Mouse (Mus musculus): Measurements from ENCODE around the gene Rorc.

The Rorc gene

DNA sequence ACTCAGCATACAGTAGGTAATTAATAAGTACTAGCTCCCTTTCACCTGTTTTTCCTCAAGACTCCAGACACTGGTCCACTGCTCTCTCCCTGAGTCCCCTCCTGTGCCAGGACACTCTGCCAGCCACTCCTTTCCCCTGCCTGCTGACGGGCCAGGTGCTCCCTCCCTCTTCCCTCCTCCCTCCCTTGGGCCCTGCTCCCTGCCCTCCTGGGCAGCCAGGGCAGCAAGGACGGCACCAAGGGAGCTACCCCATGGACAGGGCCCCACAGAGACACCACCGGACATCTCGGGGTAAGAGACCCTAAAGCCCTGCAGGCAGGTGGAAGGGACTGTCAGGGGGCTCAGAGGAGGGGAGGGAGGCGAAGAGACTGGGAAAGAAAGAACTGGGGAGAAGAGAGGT lies at the start of gene Rorc:
Gene Rorc, plus strand, starts transcription at position 154 of the 400 bp plus-strand sequence.
- no peak for DNase-seq (ENCODE audit: low spot score)

DNA sequence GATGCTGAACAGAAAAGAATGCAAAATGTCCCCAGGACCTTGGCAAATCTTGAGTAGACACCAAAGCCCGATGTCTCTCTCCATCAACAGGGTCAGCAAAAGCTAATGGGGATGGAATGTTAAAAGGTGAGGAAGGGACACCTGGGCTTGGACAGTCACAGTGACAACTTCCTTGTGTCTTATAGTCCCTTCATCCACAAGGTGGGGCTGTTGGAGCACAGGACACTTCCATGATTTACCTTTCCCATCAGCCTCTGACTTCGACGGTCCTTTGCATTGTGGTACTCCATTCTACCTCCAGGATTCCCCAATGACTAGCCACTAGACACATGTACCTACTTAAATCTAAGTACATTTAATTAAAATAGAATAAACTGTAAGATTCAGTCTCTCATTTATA lies 43.9 kb upstream of the Rorc start:
- DNase-seq (ENCODE audit: low spot score), result no peak

GRCm38 (mm10) chr3:94334442-94334841 lies 38.2 kb upstream of the Rorc start:
- no peak for DNase-seq (ENCODE audit: low spot score)

GRCm38 (mm10) chr3:94338522-94338921 lies 34.1 kb upstream of the Rorc start:
- no peak for DNase-seq (ENCODE audit: low spot score)

DNA sequence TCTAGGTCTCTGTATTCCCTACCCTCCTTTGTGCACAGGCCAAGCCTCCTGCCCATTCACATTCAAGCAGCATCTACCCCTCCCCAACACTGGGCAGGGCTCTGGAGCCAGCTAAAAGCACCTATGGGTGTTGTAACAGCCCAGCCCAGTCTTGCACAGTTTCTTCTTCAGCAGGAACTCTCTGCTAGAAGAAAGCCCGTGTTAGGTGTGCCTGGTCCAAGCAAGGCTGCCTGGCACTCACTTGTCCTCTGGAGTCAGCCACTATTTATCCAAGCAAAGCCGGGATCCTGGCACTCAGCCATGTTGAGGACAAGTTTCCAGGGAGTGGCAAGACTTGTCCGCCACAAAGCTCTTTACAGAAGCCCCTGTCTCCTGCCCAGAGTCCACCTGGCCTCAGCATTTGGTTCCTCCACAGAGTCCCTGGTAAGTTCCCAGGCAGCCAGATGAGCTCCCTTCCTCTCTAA lies 30.6 kb upstream of the Rorc start, which contains the start of gene Them5:
Gene Them5, plus strand, starts transcription at position 141 of the 464 bp plus-strand sequence.
- DNase-seq (ENCODE audit: low spot score), result no peak

- DNase-seq (ENCODE audit: low spot score), result no peak
Measured at GRCm38 (mm10) chr3:94342552-94342951, 30.0 kb upstream of the Rorc start.

GRCm38 (mm10) chr3:94344182-94344581 lies 28.4 kb upstream of the Rorc start:
- no peak for DNase-seq (ENCODE audit: low spot score)

- no peak for DNase-seq (ENCODE audit: low spot score)
Measured at GRCm38 (mm10) chr3:94344897-94345296, 27.7 kb upstream of the Rorc start.

DNA sequence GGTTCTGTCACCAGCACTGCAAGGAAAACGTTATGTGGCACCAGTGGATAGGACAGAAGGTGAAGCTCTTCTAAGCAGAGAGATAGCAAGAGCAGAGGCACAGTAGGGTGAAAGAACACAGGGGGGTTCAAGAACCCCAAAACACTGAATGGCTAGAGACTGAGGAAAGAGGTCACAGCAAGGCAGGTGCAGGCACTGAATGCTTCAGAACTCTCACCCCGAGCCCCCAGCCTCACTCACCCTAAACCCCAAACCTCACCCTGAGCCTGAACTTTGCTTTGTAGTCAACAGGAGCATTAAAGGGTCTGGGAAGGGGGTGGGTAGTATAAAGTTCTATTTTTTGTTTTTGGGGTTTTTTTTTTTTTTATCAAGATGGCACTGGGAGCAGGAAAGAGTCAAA lies 24.4 kb upstream of the Rorc start:
- no peak for DNase-seq (ENCODE audit: low spot score)

DNA sequence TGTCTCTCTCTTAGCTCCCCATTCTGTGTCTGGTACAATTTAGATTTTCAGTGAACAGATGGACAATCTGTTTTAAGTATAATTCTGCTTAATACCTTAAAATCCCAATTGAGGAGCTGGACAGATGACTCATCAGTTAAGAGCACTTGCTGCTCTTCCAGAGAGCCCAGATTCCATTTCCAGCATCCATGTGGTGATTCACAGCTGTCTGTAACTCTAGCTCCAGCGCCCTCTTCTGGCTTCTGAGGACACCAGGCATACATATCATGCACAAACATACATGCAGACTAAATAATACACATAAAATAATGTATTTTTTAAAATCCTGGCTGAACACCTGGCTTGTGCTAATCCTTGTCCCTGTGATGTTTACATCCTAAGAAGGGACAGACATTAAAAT lies 11.8 kb upstream of the Rorc start:
- peak; percentile 39 for DNase-seq (ENCODE audit: low spot score)

DNA sequence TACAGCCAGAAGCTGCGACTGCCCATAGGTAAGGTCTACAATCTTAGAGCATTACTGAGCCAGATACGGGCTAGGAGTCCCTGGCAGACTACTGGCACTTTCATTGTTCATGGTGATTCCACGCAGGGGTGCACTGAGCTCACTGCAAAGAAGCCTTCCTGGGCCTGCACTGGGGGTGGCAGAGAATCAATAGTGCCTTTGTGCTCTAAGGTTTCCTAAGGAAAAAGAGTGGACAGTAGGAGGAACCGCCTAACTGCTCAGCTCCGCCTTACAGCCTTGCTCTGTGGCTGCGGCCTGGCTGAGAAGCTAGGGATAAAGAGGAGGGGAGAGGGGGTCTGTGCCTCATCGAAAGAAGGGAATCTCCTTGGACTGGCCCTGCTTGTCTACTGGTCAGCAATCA lies 10.5 kb upstream of the Rorc start, which contains the start of gene C2cd4d:
Gene C2cd4d, plus strand, starts transcription at position 301 of the 400 bp plus-strand sequence.
- no peak for DNase-seq (ENCODE audit: low spot score)

- DNase-seq (ENCODE audit: low spot score), result no peak
Measured at GRCm38 (mm10) chr3:94363291-94364153, 9.1 kb upstream of the Rorc start.

DNA sequence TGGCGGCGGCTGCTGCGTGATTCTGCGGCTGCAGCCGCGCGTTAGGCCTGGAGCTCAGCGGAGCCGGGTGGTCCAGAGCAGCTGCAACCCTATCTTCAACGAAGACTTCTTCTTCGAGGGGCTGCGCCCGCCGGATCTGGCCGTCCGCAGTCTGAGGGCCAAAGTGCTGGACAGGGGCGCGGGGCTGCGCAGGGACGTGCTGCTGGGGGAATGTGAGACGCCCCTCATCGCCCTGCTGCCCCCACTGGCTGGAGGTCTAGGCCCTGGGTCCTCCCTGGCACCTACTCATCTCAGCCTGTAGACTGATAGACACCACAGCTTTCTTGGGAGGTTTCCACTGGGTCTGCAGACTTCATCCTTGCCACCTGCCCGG lies 8.5 kb upstream of the Rorc start:
- DNase-seq (ENCODE audit: low spot score), result no peak

DNA sequence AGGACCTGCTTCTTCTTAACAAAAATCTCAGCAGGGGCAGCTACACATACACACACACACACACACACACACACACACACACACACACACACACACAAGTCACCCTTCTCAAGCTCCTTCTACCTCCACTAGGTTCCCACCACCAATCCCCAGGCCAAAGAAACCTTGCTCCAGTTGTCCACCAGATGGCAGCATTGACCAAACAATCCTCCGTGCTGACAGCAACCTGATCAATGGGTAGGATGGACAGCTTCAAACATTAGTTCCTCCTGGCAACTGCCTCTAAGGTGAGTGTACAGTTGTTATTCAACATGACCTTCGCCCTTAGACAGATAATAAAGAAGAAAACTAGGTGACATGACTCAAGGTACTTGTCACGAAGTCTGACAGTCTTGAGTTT lies 5.8 kb upstream of the Rorc start:
- DNase-seq (ENCODE audit: low spot score), result peak; percentile 67

DNA sequence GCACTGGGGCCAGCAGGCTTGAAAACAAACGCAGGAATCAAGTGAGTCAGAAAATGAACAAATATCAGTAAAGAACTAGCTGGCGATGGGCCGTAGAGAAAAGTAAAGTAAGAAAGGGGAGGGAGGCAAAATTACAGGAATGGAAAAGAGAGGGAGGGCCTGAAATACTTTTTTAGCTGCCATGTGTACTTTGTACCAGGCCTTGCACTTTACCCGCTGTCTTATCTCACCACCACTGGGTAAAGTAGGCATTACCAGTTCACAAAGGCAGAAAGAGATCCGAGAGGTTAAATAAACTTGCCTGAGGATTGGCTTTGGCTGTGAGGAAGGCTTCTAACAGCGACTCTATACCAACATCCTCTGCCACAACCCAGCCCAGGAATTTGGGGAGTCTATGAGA lies 5.1 kb upstream of the Rorc start:
- DNase-seq (ENCODE audit: low spot score), result no peak

- no peak for DNase-seq (ENCODE audit: low spot score)
Measured at GRCm38 (mm10) chr3:94368631-94369030, 4.0 kb upstream of the Rorc start.

GRCm38 (mm10) chr3:94369709-94370108 lies 2.9 kb upstream of the Rorc start:
- no peak for DNase-seq (ENCODE audit: low spot score)

GRCm38 (mm10) chr3:94371637-94372036 lies 957 bp upstream of the Rorc start:
- no peak for DNase-seq (ENCODE audit: low spot score)

DNA sequence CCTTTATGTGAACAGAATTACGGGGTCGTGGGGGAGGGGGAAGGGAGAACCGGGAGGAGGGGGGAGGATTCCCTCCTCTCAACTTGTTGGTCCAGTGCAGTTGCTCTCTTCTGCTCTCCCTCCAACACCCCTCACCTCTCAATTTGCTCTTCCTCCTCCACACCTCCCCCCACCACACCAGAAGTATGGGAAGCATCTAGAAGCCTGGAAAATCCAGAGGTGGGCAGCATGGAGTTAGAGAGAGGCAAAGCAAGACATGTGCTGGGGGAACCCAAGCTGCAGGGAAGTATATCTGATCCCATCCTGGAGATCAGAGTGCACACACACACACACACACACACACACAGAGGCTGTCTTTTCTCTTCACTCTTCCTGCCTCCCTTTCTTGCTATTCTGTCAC lies 556 bp upstream of the Rorc start:
- DNase-seq (ENCODE audit: low spot score), result no peak

GRCm38 (mm10) chr3:94373090-94373489 lies 496 bp downstream of the Rorc start:
- no peak for DNase-seq (ENCODE audit: low spot score)

GRCm38 (mm10) chr3:94373597-94374011 lies 1.0 kb downstream of the Rorc start:
- DNase-seq (ENCODE audit: low spot score), result no peak

GRCm38 (mm10) chr3:94374636-94375035 lies 2.0 kb downstream of the Rorc start:
- DNase-seq (ENCODE audit: low spot score), result no peak

DNA sequence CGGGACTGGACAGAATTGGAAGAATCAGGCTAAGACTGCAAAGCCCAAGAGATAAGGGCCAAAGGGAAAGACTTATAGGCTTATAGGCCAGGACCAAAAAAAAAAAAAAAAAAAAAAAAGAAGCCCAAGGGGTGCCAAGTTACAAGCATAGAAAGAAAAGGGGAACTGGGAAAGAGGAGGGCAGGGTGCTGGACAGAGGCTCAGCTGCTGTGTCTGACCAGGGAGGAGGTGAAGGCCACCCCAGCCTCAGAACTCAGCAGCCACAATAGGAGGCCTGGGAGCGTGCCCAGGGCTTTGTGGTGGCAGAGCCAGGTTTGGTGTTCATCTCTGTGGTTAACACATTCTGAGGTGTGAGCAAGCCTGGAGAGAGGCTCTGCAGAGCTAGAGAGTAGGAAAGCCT lies 2.6 kb downstream of the Rorc start:
- no peak for DNase-seq (ENCODE audit: low spot score)

DNA sequence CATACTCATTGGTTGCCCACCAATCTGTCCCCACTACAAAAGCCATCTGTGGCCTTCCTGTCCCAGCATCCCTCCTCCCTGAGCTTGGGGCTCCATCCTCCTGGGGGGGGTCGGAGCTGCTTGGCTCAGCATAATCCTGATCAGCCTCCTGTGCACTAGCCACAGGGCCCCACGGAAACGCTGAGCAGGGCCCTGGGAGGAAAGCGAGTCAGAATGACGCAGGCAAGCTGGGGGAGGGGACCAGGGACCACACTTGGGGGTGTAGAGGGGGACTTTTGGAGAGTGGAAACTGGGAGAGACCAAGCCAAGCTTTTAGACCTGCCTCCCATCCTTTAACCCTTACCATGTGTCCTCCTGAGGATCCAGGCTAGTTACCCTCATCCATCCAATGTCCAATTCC lies 3.3 kb downstream of the Rorc start:
- no peak for DNase-seq (ENCODE audit: low spot score)
